Mouse (Mus musculus): ENCODE measurements around the gene Pga5.

The Pga5 gene

DNA sequence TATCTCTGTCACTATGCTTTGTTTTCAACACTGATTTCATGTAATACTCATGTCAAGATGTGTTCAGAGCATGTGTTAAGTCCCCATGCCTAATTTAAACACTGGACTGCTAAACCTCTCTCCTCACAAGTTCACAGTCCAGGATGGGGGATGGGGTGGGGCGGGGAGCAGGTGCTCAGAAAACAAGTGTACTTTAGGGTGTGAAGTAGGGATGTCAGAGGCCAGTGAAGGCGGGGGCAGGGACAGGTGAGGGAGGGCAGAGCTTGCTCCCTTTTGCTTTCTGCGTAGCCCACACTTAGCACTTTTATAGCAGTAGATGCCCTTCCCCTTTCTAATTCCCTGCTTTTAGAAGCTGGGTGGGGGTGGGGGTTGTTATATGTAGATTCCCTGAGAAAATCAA is 12.8 kb downstream of the Pga5 start:
- no peak for DNase-seq (ENCODE audit: low spot score)

- DNase-seq (ENCODE audit: low spot score) = no peak
Observed at GRCm38 (mm10) chr19:10662665-10663064, 15.2 kb downstream of the Pga5 start.

DNA sequence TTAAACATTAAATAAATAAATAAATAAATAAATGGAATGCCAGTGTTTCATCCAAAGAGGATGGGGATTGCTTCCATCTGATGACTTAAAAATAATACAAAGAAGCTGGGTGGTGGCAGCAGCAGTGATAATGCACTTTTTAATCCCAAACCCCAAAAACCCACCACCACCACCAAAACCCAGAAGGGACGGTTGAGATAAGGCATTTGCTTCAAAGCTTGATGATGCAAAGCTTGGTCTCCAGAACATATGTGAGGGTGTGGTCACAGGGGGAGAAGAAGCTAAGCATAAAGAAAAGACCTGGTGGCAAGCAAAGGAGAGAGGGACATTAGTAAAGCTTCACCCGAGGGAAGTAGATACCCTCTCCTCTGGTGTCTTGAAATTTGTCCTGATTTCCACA is 16.0 kb downstream of the Pga5 start:
- no peak for DNase-seq (ENCODE audit: low spot score)

DNA sequence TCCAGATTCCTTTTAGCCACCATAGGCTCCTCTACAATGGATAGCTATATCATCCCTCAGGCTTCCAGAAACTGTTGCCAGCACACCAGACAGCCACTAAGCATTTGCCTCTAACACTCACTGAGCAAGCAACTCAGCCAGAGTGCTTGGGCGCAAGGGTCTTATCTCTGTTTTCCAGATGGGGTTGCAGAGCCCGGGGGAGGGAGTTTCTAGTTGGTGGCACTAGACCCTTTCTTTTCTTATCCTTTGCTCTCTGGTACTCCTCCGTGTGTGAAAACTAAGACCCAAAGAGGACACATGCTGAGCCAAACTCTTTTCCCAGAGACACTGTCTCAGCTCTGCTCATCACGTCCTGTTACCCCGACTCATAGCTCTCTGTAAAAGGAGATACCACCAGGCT is 16.5 kb downstream of the Pga5 start:
- no peak for DNase-seq (ENCODE audit: low spot score)

- no peak for DNase-seq (ENCODE audit: low spot score)
Observed at GRCm38 (mm10) chr19:10658406-10658805, 19.5 kb downstream of the Pga5 start.

DNA sequence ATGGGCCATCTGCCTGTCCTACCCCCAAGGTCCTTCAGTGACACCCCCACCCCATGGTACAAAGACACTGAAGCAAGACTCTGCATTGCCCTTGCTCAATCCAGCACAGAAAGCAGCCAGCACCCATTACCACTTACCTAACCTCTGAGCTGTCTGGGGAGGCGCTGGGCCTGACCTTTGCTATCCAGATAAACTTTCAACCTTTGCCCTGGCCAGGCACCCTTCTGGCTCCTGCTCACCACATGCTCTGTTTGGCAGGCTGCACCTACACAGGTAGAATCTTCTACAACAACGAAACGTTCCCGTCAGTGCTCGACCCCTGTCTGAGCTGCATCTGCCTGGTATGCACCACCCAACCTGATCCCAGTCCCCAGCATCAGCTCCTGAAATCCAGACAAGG is 20.1 kb downstream of the Pga5 start:
- no peak for DNase-seq (ENCODE audit: low spot score)

DNA sequence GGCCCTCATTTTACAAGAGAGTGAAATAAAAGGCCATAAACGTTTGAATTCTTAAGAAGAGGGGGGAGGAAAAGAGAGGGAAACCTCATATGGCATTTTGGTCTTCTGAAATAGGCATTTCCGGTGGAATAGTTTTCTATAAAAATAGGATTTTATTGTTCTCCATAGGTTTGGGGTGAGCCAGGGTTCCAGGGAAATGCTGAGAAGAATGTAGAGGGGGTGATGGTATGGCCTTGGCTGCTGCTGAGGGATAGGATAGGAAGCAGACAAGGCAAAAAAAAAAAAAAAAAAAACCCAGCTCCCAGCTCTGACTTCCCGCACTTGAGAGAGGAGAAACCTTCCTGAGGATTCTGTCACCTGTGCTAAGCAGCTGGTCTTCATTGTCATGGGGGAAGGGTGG is 21.8 kb downstream of the Pga5 start:
- DNase-seq (ENCODE audit: low spot score) = no peak

GRCm38 (mm10) chr19:10648156-10648555 is 29.7 kb downstream of the Pga5 start:
- DNase-seq (ENCODE audit: low spot score) = no peak

GRCm38 (mm10) chr19:10645616-10646015 is 32.3 kb downstream of the Pga5 start:
- DNase-seq (ENCODE audit: low spot score) = no peak

GRCm38 (mm10) chr19:10640589-10641378 is 37.1 kb downstream of the Pga5 start:
- DNase-seq (ENCODE audit: low spot score) = no peak

GRCm38 (mm10) chr19:10640080-10640479 is 37.8 kb downstream of the Pga5 start:
- no peak for DNase-seq (ENCODE audit: low spot score)

GRCm38 (mm10) chr19:10637840-10638239 is 40.0 kb downstream of the Pga5 start:
- no peak for DNase-seq (ENCODE audit: low spot score)

GRCm38 (mm10) chr19:10634872-10635318 is 43.0 kb downstream of the Pga5 start:
- peak; percentile 69 for DNase-seq (ENCODE audit: low spot score)

GRCm38 (mm10) chr19:10634106-10634871 is 43.6 kb downstream of the Pga5 start, which contains the start of gene Vwce:
Vwce (plus strand) TSS chr19:10634213.
- DNase-seq (ENCODE audit: low spot score) = peak; percentile 33

Measured in layer of hippocampus, adult 11-12 months (tissue).